Mouse (Mus musculus): Measurements from ENCODE around the gene Sgip1. TPM values are rescaled to one million over a fixed set of nuclear protein-coding genes. Genes with fewer than 3 reads are reported as not detected.

The Sgip1 gene
- polyA plus RNA-seq, 1 experiment = 0.10 TPM

GRCm38 (mm10) chr4:102851161-102851560 lies 110.1 kb downstream of the Sgip1 start:
- Histone ChIP-seq H3K27me3 (ENCODE audit: control insufficient read depth, insufficient read depth, insufficient read length) (no peaks in the 10 kb centered on the region), H3ac (ENCODE audit: control insufficient read depth, insufficient read length) (no peak overlapping the region)
- no peak for TF ChIP-seq POLR2A (IDR thresholded peaks at IDR 0.05; ENCODE audit: insufficient read length, low read depth)
- TF ChIP-seq REST (IDR thresholded peaks at IDR 0.05; ENCODE audit: insufficient read depth, insufficient read length) = no peak
- no peak for TF ChIP-seq MYOD1 (IDR thresholded peaks at IDR 0.05; ENCODE audit: control insufficient read depth in 1 of 3, insufficient read length in 2 of 3, low read depth in 2 of 3)
- TF ChIP-seq TCF3 (IDR thresholded peaks at IDR 0.05; ENCODE audit: insufficient read length, low read depth) = no peak
- no peak for TF ChIP-seq MAX (IDR thresholded peaks at IDR 0.05; ENCODE audit: low read depth)
- TF ChIP-seq E2F4 (IDR thresholded peaks at IDR 0.05; ENCODE audit: insufficient read depth) = no peak
- no peak for TF ChIP-seq POLR2AphosphoS2 (IDR thresholded peaks at IDR 0.05; ENCODE audit: insufficient read length, low read depth)
- TF ChIP-seq CEBPB (IDR thresholded peaks at IDR 0.05; ENCODE audit: insufficient read depth, poor library complexity, severe bottlenecking) = no peak

GRCm38 (mm10) chr4:102852290-102852689 lies 111.2 kb downstream of the Sgip1 start:
- H3K79me2 ChIP-seq (ENCODE audit: control insufficient read depth, insufficient read depth) = no peaks in the 10 kb centered on the region
- no peak overlapping the region for H3K4me2 ChIP-seq (ENCODE audit: low read depth)
- no peaks in the 10 kb centered on the region for H3K36me3 ChIP-seq (ENCODE audit: control insufficient read depth, insufficient read depth)
- no peak overlapping the region for H3K4me3 ChIP-seq
- TF ChIP-seq POLR2A (IDR thresholded peaks at IDR 0.05; ENCODE audit: insufficient read length, low read depth) = no peak
- no peak for TF ChIP-seq CEBPB (IDR thresholded peaks at IDR 0.05; ENCODE audit: insufficient read depth, poor library complexity, severe bottlenecking)
- TF ChIP-seq TCF3 (IDR thresholded peaks at IDR 0.05; ENCODE audit: insufficient read length, low read depth) = no peak
- no peak for TF ChIP-seq SRF (IDR thresholded peaks at IDR 0.05; ENCODE audit: control insufficient read depth, insufficient read length, low read depth)
- TF ChIP-seq USF1 (IDR thresholded peaks at IDR 0.05; ENCODE audit: low read depth) = no peak
- no peak for TF ChIP-seq REST (IDR thresholded peaks at IDR 0.05; ENCODE audit: insufficient read depth, insufficient read length)
- TF ChIP-seq MAX (IDR thresholded peaks at IDR 0.05; ENCODE audit: low read depth) = no peak
- TF ChIP-seq POLR2AphosphoS2 (IDR thresholded peaks at IDR 0.05; ENCODE audit: insufficient read length, low read depth) = no peak
- no peak for TF ChIP-seq MYOG (IDR thresholded peaks at IDR 0.05; ENCODE audit: control insufficient read depth in 1 of 3, insufficient read depth in 1 of 3, insufficient read length in 2 of 3, low read depth in 2 of 3)
- TF ChIP-seq TCF12 (IDR thresholded peaks at IDR 0.05; ENCODE audit: insufficient read depth, poor library complexity, severe bottlenecking) = no peak
- no peak for TF ChIP-seq MYOD1 (IDR thresholded peaks at IDR 0.05; ENCODE audit: control insufficient read depth in 1 of 3, insufficient read length in 2 of 3, low read depth in 2 of 3)
- TF ChIP-seq E2F4 (IDR thresholded peaks at IDR 0.05; ENCODE audit: insufficient read depth) = no peak
- no peak overlapping the region for H3ac ChIP-seq (ENCODE audit: control insufficient read depth, insufficient read length)
- no peaks in the 10 kb centered on the region for H3K27me3 ChIP-seq (ENCODE audit: control insufficient read depth, insufficient read depth, insufficient read length)

More at GRCm38 (mm10) chr4:102851161-102851560, 110.1 kb downstream of the Sgip1 start:
- no peak overlapping the region for H3K4me2 ChIP-seq (ENCODE audit: low read depth)
- no peak overlapping the region for H3K4me3 ChIP-seq
- H3K36me3 ChIP-seq (ENCODE audit: control insufficient read depth, insufficient read depth) = no peaks in the 10 kb centered on the region
- H3K79me2 ChIP-seq (ENCODE audit: control insufficient read depth, insufficient read depth) = no peaks in the 10 kb centered on the region

GRCm38 (mm10) chr4:102852808-102853207 lies 111.7 kb downstream of the Sgip1 start:
- no peaks in the 10 kb centered on the region for H3K27me3 ChIP-seq (ENCODE audit: control insufficient read depth, insufficient read depth, insufficient read length)
- H3K4me3 ChIP-seq = no peak overlapping the region
- H3ac ChIP-seq (ENCODE audit: control insufficient read depth, insufficient read length) = no peak overlapping the region
- H3K79me2 ChIP-seq (ENCODE audit: control insufficient read depth, insufficient read depth) = no peaks in the 10 kb centered on the region
- no peaks in the 10 kb centered on the region for H3K36me3 ChIP-seq (ENCODE audit: control insufficient read depth, insufficient read depth)
- TF ChIP-seq USF1 (IDR thresholded peaks at IDR 0.05; ENCODE audit: low read depth) (no peak), MYOD1 (IDR thresholded peaks at IDR 0.05; ENCODE audit: control insufficient read depth in 1 of 3, insufficient read length in 2 of 3, low read depth in 2 of 3) (no peak), TCF3 (IDR thresholded peaks at IDR 0.05; ENCODE audit: insufficient read length, low read depth) (no peak), MAX (IDR thresholded peaks at IDR 0.05; ENCODE audit: low read depth) (no peak), SRF (IDR thresholded peaks at IDR 0.05; ENCODE audit: control insufficient read depth, insufficient read length, low read depth) (no peak), CEBPB (IDR thresholded peaks at IDR 0.05; ENCODE audit: insufficient read depth, poor library complexity, severe bottlenecking) (no peak), TCF12 (IDR thresholded peaks at IDR 0.05; ENCODE audit: insufficient read depth, poor library complexity, severe bottlenecking) (no peak), REST (IDR thresholded peaks at IDR 0.05; ENCODE audit: insufficient read depth, insufficient read length) (no peak), MYOG (IDR thresholded peaks at IDR 0.05; ENCODE audit: control insufficient read depth in 1 of 3, insufficient read depth in 1 of 3, insufficient read length in 2 of 3, low read depth in 2 of 3) (no peak), POLR2A (IDR thresholded peaks at IDR 0.05; ENCODE audit: insufficient read length, low read depth) (no peak), POLR2AphosphoS2 (IDR thresholded peaks at IDR 0.05; ENCODE audit: insufficient read length, low read depth) (no peak), E2F4 (IDR thresholded peaks at IDR 0.05; ENCODE audit: insufficient read depth) (no peak)
- no peak overlapping the region for H3K4me2 ChIP-seq (ENCODE audit: low read depth)

DNA sequence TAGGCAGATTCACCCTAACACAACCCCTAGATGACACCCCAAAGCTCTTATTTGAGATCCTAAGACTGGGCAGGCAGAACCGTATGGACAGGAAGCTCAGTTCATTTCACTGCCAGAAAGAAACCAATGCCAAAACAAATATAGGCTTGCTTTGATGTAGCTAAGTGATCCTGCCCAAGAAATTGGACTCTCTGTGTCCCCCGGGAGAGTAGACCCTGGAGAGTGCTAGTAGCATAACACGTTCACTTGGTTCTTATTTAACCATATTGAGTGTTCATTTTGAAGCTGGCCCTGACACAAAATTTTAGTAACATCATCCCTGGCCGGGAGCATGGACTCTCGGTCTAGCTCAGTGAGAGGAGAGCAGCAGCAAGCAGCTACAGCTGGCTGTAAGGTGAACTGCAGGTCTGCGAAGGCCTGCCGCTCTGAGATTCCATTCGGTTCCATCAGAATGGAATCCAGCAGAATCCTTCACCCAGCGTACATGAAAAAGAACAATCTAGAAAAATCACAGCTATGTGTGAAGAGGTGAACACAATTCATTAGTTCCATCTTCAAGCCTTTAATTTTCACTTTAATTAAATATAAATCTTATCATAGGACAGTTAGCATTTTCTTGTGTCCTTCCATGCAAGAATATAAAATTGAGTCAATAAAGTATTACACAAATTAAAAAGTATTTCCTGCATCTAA lies 112.4 kb downstream of the Sgip1 start:
- Histone ChIP-seq H3K27me3 (ENCODE audit: control insufficient read depth, insufficient read depth, insufficient read length) (no peaks in the 10 kb centered on the region), H3K79me2 (ENCODE audit: control insufficient read depth, insufficient read depth) (no peaks in the 10 kb centered on the region), H3K4me3 (no peak overlapping the region), H3K4me2 (ENCODE audit: low read depth) (no peak overlapping the region), H3K36me3 (ENCODE audit: control insufficient read depth, insufficient read depth) (no peaks in the 10 kb centered on the region), H3ac (ENCODE audit: control insufficient read depth, insufficient read length) (no peak overlapping the region)
- TF ChIP-seq E2F4 (IDR thresholded peaks at IDR 0.05; ENCODE audit: insufficient read depth) = no peak
- no peak for TF ChIP-seq POLR2A (IDR thresholded peaks at IDR 0.05; ENCODE audit: insufficient read length, low read depth)
- TF ChIP-seq TCF12 (IDR thresholded peaks at IDR 0.05; ENCODE audit: insufficient read depth, poor library complexity, severe bottlenecking) = no peak
- TF ChIP-seq CEBPB (IDR thresholded peaks at IDR 0.05; ENCODE audit: insufficient read depth, poor library complexity, severe bottlenecking) = no peak
- no peak for TF ChIP-seq SRF (IDR thresholded peaks at IDR 0.05; ENCODE audit: control insufficient read depth, insufficient read length, low read depth)
- no peak for TF ChIP-seq USF1 (IDR thresholded peaks at IDR 0.05; ENCODE audit: low read depth)
- TF ChIP-seq TCF3 (IDR thresholded peaks at IDR 0.05; ENCODE audit: insufficient read length, low read depth) = no peak
- TF ChIP-seq MYOD1 (IDR thresholded peaks at IDR 0.05; ENCODE audit: control insufficient read depth in 1 of 3, insufficient read length in 2 of 3, low read depth in 2 of 3) = no peak
- TF ChIP-seq MAX (IDR thresholded peaks at IDR 0.05; ENCODE audit: low read depth) = no peak
- no peak for TF ChIP-seq POLR2AphosphoS2 (IDR thresholded peaks at IDR 0.05; ENCODE audit: insufficient read length, low read depth)
- no peak for TF ChIP-seq MYOG (IDR thresholded peaks at IDR 0.05; ENCODE audit: control insufficient read depth in 1 of 3, insufficient read depth in 1 of 3, insufficient read length in 2 of 3, low read depth in 2 of 3)
- no peak for TF ChIP-seq REST (IDR thresholded peaks at IDR 0.05; ENCODE audit: insufficient read depth, insufficient read length)

Measured in myocyte (in vitro differentiated cells).